Mouse (Mus musculus) olfactory bulb, adult 2 months (tissue): ENCODE measurements around the gene Ppm1l. TPM values are rescaled to one million over a fixed set of nuclear protein-coding genes. Genes with fewer than 3 reads are reported as not detected.

Experiments
- H3K27ac ChIP-seq: fragments of 200-500 bp; 2 replicates; pipeline ENCODE4 v1.5.1; 2012; ENCODE audit warnings: low read depth, low read length; ENCODE audit not compliant: insufficient read depth
- H3K4me1 ChIP-seq: fragments of 200-500 bp; 2 replicates; pipeline ENCODE4 v1.6.1; 2012; ENCODE audit warnings: low read length; ENCODE audit not compliant: control insufficient read depth, insufficient read depth
- H3K4me3 ChIP-seq: fragments of 200-500 bp; 2 replicates; pipeline ENCODE4 v1.5.1; 2012; ENCODE audit warnings: mild to moderate bottlenecking, low read depth, low read length, moderate library complexity; ENCODE audit not compliant: insufficient read depth
- CTCF ChIP-seq: fragments of 200-500 bp; IDR thresholded peaks from 2 replicates; pipeline ENCODE4 v1.5.1; 2012; ENCODE audit warnings: low read depth, mild to moderate bottlenecking, low read length, moderate library complexity; ENCODE audit not compliant: insufficient read depth
- POLR2A ChIP-seq: fragments of 200-500 bp; IDR thresholded peaks from 2 replicates; pipeline ENCODE4 v1.6.1; 2012; ENCODE audit warnings: mild to moderate bottlenecking, low read depth, low read length, moderate library complexity; ENCODE audit not compliant: insufficient read depth
- WGBS: fragments of 180-500 bp; shearing (Covaris S2); methylation state at CpG from one replicate; pipeline ENCODE4 v1.1.7; 2018; 5-methylcytosine and 5-hydroxymethylcytosine counted together
- polyA plus RNA-seq: library from polyadenylated mRNA; stranded (reverse); fragments of >200 nt; gene quantifications from 2 replicates; pipeline ENCODE4 v1.2.4, GENCODE M21; 2012; ENCODE audit warnings: low replicate concordance; ENCODE audit not compliant: missing spikeins, insufficient read depth, insufficient read length

Ppm1l gene
- polyA plus RNA-seq, 1 experiment, result not detected

GRCm38 (mm10) chr3:69438773-69439514 lies 122.3 kb downstream of the Ppm1l start:
- H3K27ac ChIP-seq, result peak overlapping the region; percentile 75
- 32% methylated on average over 12 of the region's 12 CpGs for WGBS
- H3K4me1 ChIP-seq, result peaks cover 5% of the 10 kb centered on the region
- H3K4me3 ChIP-seq, result no peak overlapping the region
- TF ChIP-seq CTCF, result no peak
- TF ChIP-seq POLR2A, result no peak

- Histone ChIP-seq H3K27ac (peak overlapping the region; percentile 51), H3K4me1 (peaks cover 5% of the 10 kb centered on the region), H3K4me3 (no peak overlapping the region)
- WGBS, result 27% methylated on average over 5 of the region's 5 CpGs
- TF ChIP-seq POLR2A (no peak), CTCF (no peak)
These were observed 124.1 kb downstream of the Ppm1l start for GRCm38 (mm10) chr3:69440761-69441160.

GRCm38 (mm10) chr3:69446989-69447388 lies 130.3 kb downstream of the Ppm1l start:
- no peak for TF ChIP-seq CTCF
- Histone ChIP-seq H3K4me1 (peaks cover 9% of the 10 kb centered on the region), H3K4me3 (no peak overlapping the region), H3K27ac (peak overlapping the region; percentile 81)
- 22% methylated on average over 5 of the region's 5 CpGs for WGBS

GRCm38 (mm10) chr3:69449041-69449440 lies 132.4 kb downstream of the Ppm1l start:
- 31% methylated on average over 3 of the region's 3 CpGs for whole genome bisulfite sequencing
- TF ChIP-seq POLR2A (no peak), CTCF (no peak)
- Histone ChIP-seq H3K4me1 (peaks cover 9% of the 10 kb centered on the region), H3K4me3 (no peak overlapping the region), H3K27ac (0 out of 2 replicates have a peak overlapping the region, but pooled peaks have one; percentile 13)

DNA sequence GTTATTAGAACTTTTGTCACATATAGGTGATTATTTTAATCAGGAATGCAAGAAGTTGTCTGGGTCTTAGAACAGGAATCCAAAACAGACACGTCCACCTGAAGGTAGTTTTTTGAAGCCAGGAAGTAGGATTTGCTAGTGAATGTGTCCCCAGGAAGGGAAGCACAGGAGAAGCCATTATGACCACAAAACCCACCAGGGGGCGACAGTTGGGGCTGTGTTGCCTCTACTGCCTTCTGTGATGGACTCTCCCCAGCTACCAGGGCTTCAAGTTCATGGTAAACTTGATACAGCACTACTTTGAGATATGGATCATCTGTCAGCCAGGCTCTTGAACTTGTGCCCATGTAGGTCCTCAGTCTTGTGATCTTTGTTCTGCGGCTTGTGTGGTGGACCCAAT lies 137.7 kb downstream of the Ppm1l start:
- WGBS, result 83% methylated on average over 3 of the region's 3 CpGs
- Histone ChIP-seq H3K4me3 (no peak overlapping the region), H3K27ac (no peak overlapping the region), H3K4me1 (peaks cover 3% of the 10 kb centered on the region; the same call in 1 of the 2 replicates)
- TF ChIP-seq POLR2A (no peak), CTCF (no peak)

DNA sequence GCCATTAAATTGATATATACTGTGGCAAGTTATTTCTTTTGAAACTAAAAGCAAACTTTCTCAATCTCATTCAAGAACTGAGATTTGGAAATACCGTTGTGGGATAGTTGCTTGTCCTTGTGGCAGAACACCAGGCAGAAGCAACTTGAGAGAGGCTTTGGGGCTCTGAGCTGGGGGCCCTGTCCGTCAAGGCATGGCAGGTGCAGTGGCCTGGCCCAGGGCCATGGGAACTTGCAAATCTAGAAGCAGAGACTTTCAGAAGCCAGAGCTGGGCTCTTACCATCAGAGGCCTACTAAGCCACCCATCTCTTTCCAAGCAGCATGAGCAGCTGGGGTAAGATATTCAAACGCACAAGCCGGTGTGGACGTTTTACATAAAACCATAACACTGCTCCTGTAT lies 139.4 kb downstream of the Ppm1l start:
- no peak overlapping the region for H3K4me3 ChIP-seq
- TF ChIP-seq POLR2A (no peak), CTCF (no peak)
- H3K4me1 ChIP-seq, result peaks cover 5% of the 10 kb centered on the region; the same call in 1 of the 2 replicates
- 83% methylated on average over 5 of the region's 5 CpGs for WGBS
- no peak overlapping the region for H3K27ac ChIP-seq

- TF ChIP-seq CTCF (no peak), POLR2A (no peak)
- peaks cover 5% of the 10 kb centered on the region; the same call in 1 of the 2 replicates for H3K4me1 ChIP-seq
- WGBS, result 83% methylated on average over 6 of the region's 6 CpGs
- no peak overlapping the region for H3K27ac ChIP-seq
- no peak overlapping the region for H3K4me3 ChIP-seq
These were observed 142.1 kb downstream of the Ppm1l start for GRCm38 (mm10) chr3:69458756-69459155.

- no peak overlapping the region for H3K4me3 ChIP-seq
- no peak overlapping the region for H3K27ac ChIP-seq
- TF ChIP-seq POLR2A (no peak), CTCF (no peak)
- 78% methylated on average over 1 of the region's 1 CpGs for WGBS
- H3K4me1 ChIP-seq, result peaks cover 2% of the 10 kb centered on the region; the same call in 1 of the 2 replicates
These were observed 145.3 kb downstream of the Ppm1l start for GRCm38 (mm10) chr3:69461956-69462355.

DNA sequence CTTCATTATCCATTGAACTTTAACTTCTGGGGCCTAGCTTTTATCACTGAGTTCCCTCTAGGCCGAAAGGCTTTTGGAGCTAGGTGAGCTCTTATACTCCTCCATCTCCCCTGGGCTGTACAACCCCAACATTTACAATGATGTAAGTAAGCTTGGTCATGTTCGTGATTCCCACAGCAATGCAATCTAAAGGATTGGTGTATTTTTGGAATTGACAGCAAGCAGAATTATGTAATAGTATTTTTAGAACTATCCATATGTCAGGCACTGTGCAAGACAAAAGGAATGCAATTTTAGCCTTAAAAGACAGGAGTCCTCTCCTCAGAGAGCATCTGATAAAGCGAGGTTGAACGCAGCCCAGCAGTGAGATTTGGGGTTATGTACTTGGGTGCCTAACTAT lies 149.1 kb downstream of the Ppm1l start:
- Histone ChIP-seq H3K4me3 (no peak overlapping the region), H3K27ac (no peak overlapping the region), H3K4me1 (peaks cover 4% of the 10 kb centered on the region; the same call in 1 of the 2 replicates)
- no peak for TF ChIP-seq POLR2A
- no peak for TF ChIP-seq CTCF
- WGBS, result 97% methylated on average over 4 of the region's 4 CpGs
